Mouse (Mus musculus) megakaryocyte, embryonic 14.5 days (primary cell): Measurements from ENCODE around the gene Gm43064. TPM values are rescaled to one million over a fixed set of nuclear protein-coding genes. Genes with fewer than 3 reads are reported as not detected.
"Not testable (repeated sequence)": the region's sequence is repeated elsewhere in the genome, so short reads cannot be mapped to it uniquely, and the experiment has no call there.

Experiments
- H3K27me3 ChIP-seq: replicated peaks from 2 replicates; pipeline ENCODE3; 2012; ENCODE audit warnings: inconsistent platforms
- H3K36me3 ChIP-seq: replicated peaks from 2 replicates; pipeline ENCODE3; 2012; ENCODE audit warnings: low read length, inconsistent platforms, mixed read lengths
- H3K4me1 ChIP-seq: 2 replicates; pipeline ENCODE4 v1.6.1; 2012; ENCODE audit warnings: inconsistent platforms
- H3K4me3 ChIP-seq: replicated peaks from 2 replicates; pipeline ENCODE3; 2012; ENCODE audit warnings: moderate library complexity, mild to moderate bottlenecking, inconsistent platforms
- H3K9me3 ChIP-seq: 2 replicates; pipeline ENCODE4 v1.6.1; 2012; ENCODE audit warnings: inconsistent platforms
- FLI1 ChIP-seq: IDR thresholded peaks from 2 replicates; pipeline ENCODE4 v1.6.1; 2012; ENCODE audit warnings: low read length, inconsistent platforms, mixed read lengths
- GATA1 ChIP-seq: IDR thresholded peaks from 3 replicates; pipeline ENCODE4 v1.6.1; 2012; ENCODE audit warnings: mixed read lengths, low read length, inconsistent platforms, borderline replicate concordance
- polyA plus RNA-seq: library from polyadenylated mRNA; stranded (reverse); fragments of >175 nt; gene quantifications from 2 replicates; pipeline ENCODE4 v1.2.3, GENCODE M21; 2012; ENCODE audit warnings: low replicate concordance; ENCODE audit not compliant: insufficient read depth

Gm43064 gene
- polyA plus RNA-seq, 1 experiment, result not detected

DNA sequence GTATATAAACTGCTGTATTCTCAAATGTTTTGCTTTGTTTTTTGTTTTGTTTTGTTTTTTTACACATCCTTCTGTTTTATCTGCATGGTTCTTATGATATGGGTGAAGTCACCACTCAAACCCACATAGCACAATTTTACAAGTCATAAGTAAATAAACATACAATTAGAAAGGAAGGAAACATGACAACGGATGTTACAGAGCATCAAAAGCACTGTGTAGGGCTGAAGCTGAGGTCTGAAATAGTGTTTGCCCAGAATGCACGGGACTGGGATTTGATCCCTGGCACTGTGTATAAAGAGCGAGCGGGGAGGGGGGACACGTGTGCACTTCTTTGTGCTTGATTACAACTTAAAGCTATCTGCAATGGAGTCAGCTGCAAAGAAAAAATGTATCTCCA is 28.6 kb upstream of the Gm43064 start:
- peaks cover 91% of the 10 kb centered on the region for H3K4me1 ChIP-seq
- TF ChIP-seq FLI1 (no peak), GATA1 (no peak)
- peaks cover 84% of the 10 kb centered on the region for H3K36me3 ChIP-seq
- H3K9me3 ChIP-seq, result no peaks in the 10 kb centered on the region
- H3K27me3 ChIP-seq, result no peaks in the 10 kb centered on the region
- no peak overlapping the region for H3K4me3 ChIP-seq

- TF ChIP-seq FLI1 (no peak), GATA1 (no peak)
- Histone ChIP-seq H3K4me1 (peaks cover 96% of the 10 kb centered on the region), H3K9me3 (no peaks in the 10 kb centered on the region), H3K4me3 (peak overlapping the region; percentile 33), H3K27me3 (no peaks in the 10 kb centered on the region), H3K36me3 (peaks cover 79% of the 10 kb centered on the region)
Measured at GRCm38 (mm10) chr3:103782844-103783609, 26.3 kb upstream of the Gm43064 start.

- H3K4me1 ChIP-seq, result peaks cover 72% of the 10 kb centered on the region
- H3K36me3 ChIP-seq, result peaks cover 47% of the 10 kb centered on the region
- H3K4me3 ChIP-seq, result peak overlapping the region; percentile 85
- no peaks in the 10 kb centered on the region for H3K27me3 ChIP-seq
- TF ChIP-seq GATA1 (no peak), FLI1 (no peak)
- H3K9me3 ChIP-seq, result no peaks in the 10 kb centered on the region
Measured at GRCm38 (mm10) chr3:103787225-103787624, 22.1 kb upstream of the Gm43064 start.

GRCm38 (mm10) chr3:103789096-103789495 is 20.3 kb upstream of the Gm43064 start:
- Histone ChIP-seq H3K36me3 (peaks cover 31% of the 10 kb centered on the region), H3K4me3 (peak overlapping the region; percentile 99), H3K9me3 (no peaks in the 10 kb centered on the region), H3K4me1 (peaks cover 72% of the 10 kb centered on the region), H3K27me3 (no peaks in the 10 kb centered on the region)
- TF ChIP-seq GATA1 (no peak), FLI1 (no peak)

GRCm38 (mm10) chr3:103789891-103790345 is 19.5 kb upstream of the Gm43064 start:
- no peak for TF ChIP-seq GATA1
- TF ChIP-seq FLI1, result no peak
- peaks cover 72% of the 10 kb centered on the region for H3K4me1 ChIP-seq

DNA sequence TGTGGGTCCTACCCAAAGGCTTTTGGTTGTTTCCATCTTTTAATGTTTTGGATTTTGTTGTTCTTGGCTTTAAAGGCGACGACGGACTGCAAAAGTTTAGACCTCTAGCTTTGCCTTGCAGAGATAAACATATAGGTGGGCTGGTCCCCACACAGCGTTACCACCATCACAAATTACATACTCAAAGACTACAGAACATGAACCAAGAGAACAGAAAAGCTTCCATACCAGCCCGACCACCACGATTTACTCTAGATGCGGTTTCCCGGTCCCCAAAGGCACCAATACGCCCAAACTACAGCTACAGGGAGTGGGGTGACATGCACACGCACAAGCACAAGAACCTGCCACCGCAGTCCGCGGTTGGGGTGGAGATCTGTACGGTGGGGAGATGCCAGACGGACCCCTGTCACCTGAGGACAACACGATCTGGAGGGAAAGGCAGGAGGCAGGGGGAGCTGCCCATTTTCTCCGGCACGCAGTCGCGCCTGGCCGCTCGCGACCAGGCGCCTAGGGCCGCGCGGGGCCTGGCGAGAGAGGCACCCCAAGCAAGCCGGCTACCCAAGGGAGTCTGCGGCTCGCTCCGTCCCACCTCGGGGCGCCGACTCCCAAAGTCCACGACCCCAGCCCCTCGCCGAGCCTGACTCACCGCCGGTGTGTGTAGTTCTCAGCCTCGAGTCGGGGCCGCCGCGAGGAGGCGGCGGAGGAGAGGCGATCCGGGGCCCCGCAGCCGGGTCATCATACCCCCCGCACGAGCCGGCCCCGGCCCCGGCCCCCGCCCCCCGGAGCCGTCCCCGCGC is 18.8 kb upstream of the Gm43064 start:
- TF ChIP-seq GATA1, result no peak
- TF ChIP-seq FLI1, result no peak
- Histone ChIP-seq H3K4me3 (peak overlapping the region; percentile 99), H3K9me3 (no peaks in the 10 kb centered on the region), H3K4me1 (peaks cover 71% of the 10 kb centered on the region), H3K36me3 (peaks cover 20% of the 10 kb centered on the region), H3K27me3 (no peaks in the 10 kb centered on the region)

More at GRCm38 (mm10) chr3:103789891-103790345, 19.5 kb upstream of the Gm43064 start:
- H3K36me3 ChIP-seq, result peaks cover 24% of the 10 kb centered on the region
- H3K4me3 ChIP-seq, result peak overlapping the region; percentile 99
- no peaks in the 10 kb centered on the region for H3K9me3 ChIP-seq
- no peaks in the 10 kb centered on the region for H3K27me3 ChIP-seq

GRCm38 (mm10) chr3:103791230-103792110 is 17.9 kb upstream of the Gm43064 start, which contains the start of gene Hipk1:
TSS of gene Hipk1 (minus strand) at chr3:103791563.
- H3K4me1 ChIP-seq, result peaks cover 72% of the 10 kb centered on the region
- H3K4me3 ChIP-seq, result peak within 1 kb of the TSS; percentile 99
- no peak for TF ChIP-seq FLI1
- no peaks in the 10 kb centered on the region for H3K9me3 ChIP-seq
- H3K36me3 ChIP-seq, result peaks cover 16% of the 10 kb centered on the region
- H3K27me3 ChIP-seq, result no peaks in the 10 kb centered on the region

DNA sequence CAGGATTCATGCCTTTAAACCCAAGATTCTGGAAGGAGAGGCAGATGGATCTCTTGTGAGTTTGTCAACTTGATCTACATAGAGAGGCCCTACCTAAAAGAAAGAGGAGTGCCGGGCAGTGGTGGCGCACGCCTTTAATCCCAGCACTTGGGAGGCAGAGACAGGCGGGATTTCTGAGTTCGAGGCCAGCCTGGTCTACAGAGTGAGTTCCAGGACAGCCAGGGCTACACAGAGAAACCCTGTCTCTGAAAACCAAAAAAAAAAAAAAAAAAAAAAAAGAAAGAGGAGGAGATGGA is 17.3 kb upstream of the Gm43064 start:
- H3K27me3 ChIP-seq, H3K9me3 ChIP-seq: not testable (repeated sequence)
- H3K36me3 ChIP-seq, result peaks cover 12% of the 10 kb centered on the region
- H3K4me1 ChIP-seq, result peaks cover 72% of the 10 kb centered on the region
- H3K4me3 ChIP-seq, result peak overlapping the region; percentile 99

DNA sequence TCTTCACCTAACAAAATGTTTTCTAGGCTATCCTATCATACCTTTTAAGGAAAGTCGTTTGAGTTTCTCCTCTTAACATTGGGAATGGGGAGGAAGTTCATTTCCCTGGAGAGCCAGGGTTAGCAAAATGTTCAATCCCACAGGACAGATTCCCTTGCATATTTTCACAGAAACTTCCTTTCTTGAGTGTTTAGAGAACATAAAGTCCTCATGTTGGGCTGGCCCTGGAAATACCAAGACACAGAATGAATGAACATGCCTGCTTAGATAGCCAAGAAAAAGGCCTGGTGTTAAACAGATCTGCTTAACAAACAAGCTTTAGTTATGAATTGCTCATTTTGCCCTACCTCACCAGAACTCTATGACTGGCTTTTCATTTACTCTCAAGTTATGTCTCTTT is 16.8 kb upstream of the Gm43064 start:
- no peaks in the 10 kb centered on the region for H3K27me3 ChIP-seq
- peaks cover 72% of the 10 kb centered on the region for H3K4me1 ChIP-seq
- peaks cover 7% of the 10 kb centered on the region for H3K36me3 ChIP-seq
- TF ChIP-seq FLI1 (no peak), GATA1 (no peak)
- H3K9me3 ChIP-seq, result no peaks in the 10 kb centered on the region
- H3K4me3 ChIP-seq, result no peak overlapping the region

DNA sequence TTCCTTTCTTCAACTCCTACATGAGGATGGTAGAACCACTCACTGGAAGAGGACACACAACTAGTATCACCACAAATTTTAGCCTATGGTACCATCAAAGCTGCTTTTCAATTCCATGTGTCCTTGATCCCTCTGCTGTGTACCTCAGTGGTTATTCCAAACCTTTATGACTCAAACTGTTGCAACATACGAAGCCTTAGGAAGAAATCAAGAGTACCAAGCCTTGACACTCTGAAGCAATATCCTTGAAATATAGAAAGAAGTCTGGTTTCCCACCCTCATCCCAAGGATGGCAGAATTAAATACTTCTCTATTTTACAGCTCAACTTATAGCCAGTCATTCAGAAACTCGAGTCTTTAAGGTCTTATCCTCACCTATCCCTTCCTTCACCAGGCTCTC is 13.0 kb upstream of the Gm43064 start:
- Histone ChIP-seq H3K9me3 (no peaks in the 10 kb centered on the region), H3K27me3 (no peaks in the 10 kb centered on the region), H3K4me3 (no peak overlapping the region), H3K36me3 (peaks cover 3% of the 10 kb centered on the region), H3K4me1 (peaks cover 99% of the 10 kb centered on the region)
- TF ChIP-seq FLI1 (no peak), GATA1 (no peak)
